Mouse (Mus musculus): Measurements from ENCODE around the gene Ang5.
"Not testable (repeated sequence)": the region's sequence is repeated elsewhere in the genome, so short reads cannot be mapped to it uniquely, and the experiment has no call there.

The Ang5 gene

DNA sequence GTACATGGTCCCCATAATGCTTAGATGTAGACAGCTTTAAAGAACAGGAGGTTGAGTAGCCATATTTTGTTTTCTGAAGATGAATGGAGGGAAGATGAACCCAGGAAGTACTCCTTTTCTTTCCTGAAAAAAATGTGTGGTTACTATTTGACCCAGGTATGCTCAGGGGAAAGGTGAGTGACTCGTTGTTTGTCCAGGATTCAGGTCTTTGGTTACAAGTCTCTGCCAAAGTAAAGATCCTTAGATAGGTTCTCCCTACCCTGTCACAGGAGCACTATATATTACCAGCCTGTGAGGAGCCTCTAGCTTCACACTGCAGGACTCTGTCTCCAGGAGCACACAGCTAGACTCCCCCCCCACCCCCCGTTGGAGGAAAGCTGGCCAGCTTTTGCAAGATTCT lies at the start of gene Ang5:
Gene Ang5, plus strand, starts transcription at position 301 of the 400 bp plus-strand sequence.
- DNase-seq (ENCODE audit: low spot score): not testable (repeated sequence)

DNA sequence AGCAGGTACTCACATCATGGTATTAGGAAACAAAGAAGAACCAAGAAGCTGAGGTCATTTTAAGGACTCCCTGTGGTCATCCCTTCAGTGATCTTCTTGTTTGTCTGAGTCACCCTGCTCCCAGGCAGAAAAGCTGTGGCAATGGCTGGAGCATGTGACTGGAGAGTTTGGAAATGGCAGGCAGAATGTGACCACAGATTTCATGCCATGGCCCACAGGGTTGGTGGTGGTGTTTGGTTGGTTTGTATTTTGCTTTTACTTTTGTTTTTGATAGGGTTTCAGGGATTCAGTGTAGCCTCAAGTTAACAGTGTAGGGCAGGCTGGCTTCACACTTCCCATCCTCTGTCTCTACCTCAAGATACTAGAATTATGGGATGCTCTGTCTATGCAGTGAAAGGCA lies 38.7 kb upstream of the Ang5 start:
- DNase-seq (ENCODE audit: low spot score): not testable (repeated sequence)

GRCm38 (mm10) chr14:43923459-43923858 lies 33.4 kb upstream of the Ang5 start, which contains the start of gene Ear10:
TSS of gene Ear10 (minus strand) at chr14:43923559.
- DNase-seq (ENCODE audit: low spot score): not testable (repeated sequence)

- peak; percentile 27 for DNase-seq (ENCODE audit: low spot score)
Measured at GRCm38 (mm10) chr14:43924688-43925403, 32.0 kb upstream of the Ang5 start, which contains the start of gene Gm8113. TSS of gene Gm8113 (plus strand) at chr14:43925390.

DNA sequence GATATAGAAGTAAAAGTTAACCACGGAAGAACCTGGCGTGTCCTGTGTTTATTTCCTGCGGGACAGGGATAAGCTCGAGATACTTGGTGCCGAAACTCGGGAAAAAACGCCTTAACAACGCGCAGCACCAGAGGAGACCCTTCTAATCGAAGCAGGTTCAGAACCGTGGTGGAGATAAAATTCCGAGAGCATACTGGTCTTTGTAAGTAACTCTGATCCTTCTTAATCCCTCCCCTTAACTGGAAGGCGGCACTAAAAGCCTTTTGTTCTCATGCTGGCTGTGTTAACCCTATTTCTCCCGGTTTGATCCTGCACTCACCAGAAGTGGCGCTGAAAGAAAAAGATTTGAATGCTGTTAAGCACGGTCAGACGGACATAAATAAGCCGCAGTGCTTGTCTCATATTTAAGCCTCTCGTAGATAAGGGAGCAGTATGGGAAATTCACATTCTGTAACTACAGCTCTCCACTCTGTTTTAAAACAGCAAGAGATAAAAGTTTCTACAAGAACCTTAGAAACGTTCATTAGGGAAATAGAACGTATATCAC lies 31.4 kb upstream of the Ang5 start:
- not testable (repeated sequence) for DNase-seq (ENCODE audit: low spot score)

DNA sequence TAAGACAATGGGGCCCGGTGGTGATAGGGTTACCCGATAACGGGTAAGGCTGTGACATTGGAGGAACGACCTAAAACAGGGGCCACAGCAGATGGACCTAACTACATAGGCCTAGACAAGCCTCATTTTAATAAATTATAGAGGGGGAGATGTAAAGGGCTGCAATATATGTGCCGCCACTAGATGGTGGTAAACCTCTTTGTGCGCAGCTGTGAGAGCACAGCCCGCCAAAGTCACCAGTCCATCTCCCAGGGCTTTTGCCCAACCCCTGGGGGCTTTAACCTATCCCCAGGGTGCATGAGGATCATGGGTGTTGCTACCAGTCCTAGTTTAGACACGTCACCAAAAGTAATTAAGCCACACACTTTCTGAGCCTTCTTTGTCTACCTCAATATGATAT lies 23.9 kb upstream of the Ang5 start:
- not testable (repeated sequence) for DNase-seq (ENCODE audit: low spot score)

GRCm38 (mm10) chr14:43933399-43933798 lies 23.5 kb upstream of the Ang5 start:
- DNase-seq (ENCODE audit: low spot score): not testable (repeated sequence)

DNA sequence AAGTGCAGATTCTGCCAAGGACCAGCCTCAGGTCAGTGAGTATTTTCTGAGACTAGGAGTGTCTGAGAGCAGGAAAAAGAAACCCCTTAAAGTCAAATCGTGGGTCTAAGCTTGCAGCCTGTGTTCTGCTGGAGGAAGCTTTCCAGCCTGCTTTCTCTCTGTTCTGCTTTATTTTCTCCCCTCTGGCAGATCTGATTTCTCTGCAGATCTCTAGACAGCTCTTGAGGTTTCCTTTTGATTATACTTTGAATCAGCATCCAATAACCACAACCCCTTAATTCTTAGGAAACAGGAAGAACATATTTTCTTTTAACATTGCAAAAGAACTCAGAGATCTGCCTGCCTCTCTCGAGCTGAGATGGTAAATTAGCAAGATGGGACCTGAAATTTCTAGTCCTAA lies 3.5 kb upstream of the Ang5 start:
- not testable (repeated sequence) for DNase-seq (ENCODE audit: low spot score)

- not testable (repeated sequence) for DNase-seq (ENCODE audit: low spot score)
Measured at GRCm38 (mm10) chr14:43955074-43955473, 1.8 kb upstream of the Ang5 start.

DNA sequence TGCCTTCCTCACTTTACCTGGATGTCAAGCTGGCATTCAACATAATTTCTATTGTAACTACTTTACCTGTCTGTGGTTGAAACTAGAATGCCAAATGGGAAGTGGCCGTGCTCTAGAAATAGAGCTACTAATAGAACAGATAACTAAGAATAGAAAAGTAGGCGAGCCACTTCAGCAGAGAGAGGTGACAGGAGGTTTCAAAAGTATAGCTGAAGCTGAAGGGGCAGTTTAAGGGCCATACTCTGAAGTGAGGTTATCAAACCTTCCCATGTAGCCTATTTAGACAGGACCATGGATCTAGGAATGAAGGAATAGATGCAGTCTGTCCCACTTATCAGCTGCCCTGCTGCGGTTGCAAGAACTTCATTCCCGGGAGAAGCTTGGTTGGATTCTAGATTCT lies 26.6 kb downstream of the Ang5 start:
- no peak for DNase-seq (ENCODE audit: low spot score)

DNA sequence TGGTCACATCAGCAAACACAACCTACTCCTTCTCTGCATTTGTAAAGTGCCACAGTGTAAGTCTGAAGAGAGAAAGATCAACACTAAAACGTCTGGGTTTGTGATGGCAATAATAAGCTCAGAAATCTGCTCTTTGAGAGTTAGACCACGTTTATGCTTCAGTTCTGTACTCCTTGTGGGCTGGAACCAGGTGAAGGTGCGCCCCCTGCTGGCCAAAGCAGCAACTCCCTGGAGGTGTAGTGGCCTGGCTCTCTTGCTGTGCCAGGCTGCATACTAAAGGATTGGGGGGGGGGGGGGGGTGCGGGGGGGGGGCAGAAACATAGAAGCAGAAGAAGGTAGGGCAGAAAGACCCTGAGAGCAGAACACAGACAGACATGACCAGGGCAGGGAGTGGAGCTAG lies 27.0 kb downstream of the Ang5 start:
- DNase-seq (ENCODE audit: low spot score): peak; percentile 0

DNA sequence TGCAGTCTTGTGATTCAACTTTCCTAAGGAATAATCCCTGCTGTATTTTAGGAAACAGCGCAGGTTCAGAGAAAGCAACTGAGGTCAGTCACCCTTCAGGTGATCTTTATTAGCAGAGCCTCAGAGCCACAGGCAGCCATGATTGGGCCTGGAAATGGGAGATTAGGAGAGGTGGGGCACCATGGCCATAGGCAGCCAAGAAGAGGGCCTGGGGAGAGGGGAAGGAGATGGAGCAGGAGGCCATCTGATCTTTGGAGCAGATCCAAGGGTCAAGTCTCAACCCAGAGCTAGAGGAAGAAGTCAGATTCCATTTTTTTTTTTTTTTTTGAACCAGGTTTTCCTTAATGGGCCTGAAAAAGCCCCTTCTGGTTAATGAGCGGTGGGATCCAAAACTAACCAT lies 29.3 kb downstream of the Ang5 start:
- no peak for DNase-seq (ENCODE audit: low spot score)

- peak; percentile 1 for DNase-seq (ENCODE audit: low spot score)
Measured at GRCm38 (mm10) chr14:43987404-43987803, 30.5 kb downstream of the Ang5 start.

DNA sequence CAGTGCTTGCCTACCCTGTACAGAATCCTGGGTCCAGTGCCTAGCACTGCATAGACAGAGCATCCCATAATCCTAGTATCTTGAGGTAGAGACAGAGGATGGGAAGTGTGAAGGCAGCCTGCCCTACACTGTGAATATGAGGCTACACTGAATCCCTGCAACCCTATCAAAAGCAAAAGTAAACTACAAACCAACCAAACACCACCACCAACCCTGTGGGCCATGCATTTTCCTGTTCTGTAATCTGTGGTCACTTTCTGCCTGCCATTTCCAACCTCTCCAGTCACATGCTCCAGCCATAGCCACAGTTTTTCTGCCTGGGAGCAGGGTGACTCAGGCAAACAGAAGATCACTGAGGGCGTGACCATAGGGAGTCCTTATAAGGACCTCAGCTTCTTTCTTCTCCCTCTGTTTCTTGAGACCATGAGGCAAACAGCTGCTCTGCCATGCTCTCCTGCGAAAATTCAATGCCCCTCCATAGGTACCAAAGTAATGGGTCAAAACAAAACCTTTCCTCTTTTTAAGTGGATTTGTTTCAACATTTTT lies 41.7 kb downstream of the Ang5 start:
- DNase-seq (ENCODE audit: low spot score): not testable (repeated sequence)

- DNase-seq (ENCODE audit: low spot score): no peak
Measured at GRCm38 (mm10) chr14:44001600-44001999, 44.7 kb downstream of the Ang5 start.

GRCm38 (mm10) chr14:44002169-44002568 lies 45.3 kb downstream of the Ang5 start, which contains the start of gene Ang6:
TSS of gene Ang6 (minus strand) at chr14:44002269.
- DNase-seq (ENCODE audit: low spot score): no peak

DNA sequence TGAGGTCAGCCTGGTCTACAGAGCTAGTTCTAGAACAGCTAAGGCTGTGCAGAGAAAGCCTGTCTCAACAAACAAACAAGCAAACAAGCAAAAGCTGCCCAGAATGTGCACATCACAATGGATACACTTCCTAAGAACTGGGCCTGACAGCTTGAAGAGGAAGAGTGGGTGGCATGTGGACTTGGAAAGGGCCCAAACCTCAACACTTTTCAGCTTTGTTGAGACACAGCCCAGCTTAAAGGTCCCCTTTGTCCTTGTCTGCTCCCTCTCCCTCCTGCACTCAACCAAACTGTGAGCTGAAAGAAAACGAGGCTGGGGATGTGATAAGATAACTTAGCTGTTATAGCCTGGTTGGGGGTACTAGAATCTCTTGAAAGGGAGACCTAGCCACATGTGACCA lies 51.2 kb downstream of the Ang5 start:
- DNase-seq (ENCODE audit: low spot score): not testable (repeated sequence)

DNA sequence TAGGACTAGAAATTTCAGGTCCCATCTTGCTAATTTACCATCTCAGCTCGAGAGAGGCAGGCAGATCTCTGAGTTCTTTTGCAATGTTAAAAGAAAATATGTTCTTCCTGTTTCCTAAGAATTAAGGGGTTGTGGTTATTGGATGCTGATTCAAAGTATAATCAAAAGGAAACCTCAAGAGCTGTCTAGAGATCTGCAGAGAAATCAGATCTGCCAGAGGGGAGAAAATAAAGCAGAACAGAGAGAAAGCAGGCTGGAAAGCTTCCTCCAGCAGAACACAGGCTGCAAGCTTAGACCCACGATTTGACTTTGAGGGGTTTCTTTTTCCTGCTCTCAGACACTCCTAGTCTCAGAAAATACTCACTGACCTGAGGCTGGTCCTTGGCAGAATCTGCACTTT lies 52.8 kb downstream of the Ang5 start:
- DNase-seq (ENCODE audit: low spot score): not testable (repeated sequence)

Measured in T-cell, adult 2 months (primary cell).